Comparison of ENCODE assay signal across 14 mouse cellular contexts in the genomic region with DNA sequence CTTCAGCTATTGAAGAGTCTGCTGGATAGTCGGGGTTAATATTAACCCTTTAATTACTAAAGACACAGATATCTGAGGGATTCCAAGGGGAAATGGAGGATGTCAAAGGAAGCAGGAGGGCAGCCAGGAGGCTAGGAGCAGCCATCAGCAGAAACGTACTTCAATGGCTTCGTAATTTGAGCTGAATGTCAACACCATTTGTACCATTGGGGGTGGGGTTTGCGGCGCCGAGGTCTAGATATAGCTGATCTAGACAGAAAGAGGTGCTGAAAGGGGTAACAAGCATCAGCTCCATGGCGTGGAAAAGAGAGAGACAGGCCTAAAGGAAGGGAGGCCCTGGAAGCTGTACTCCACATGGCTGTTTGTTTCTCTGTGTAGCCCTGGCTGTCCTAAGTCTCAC.
"Had no signal": no experiment of that assay in that cellular context is flagged by ENCODE, and none has a peak within 500 bp of the region (broad histone marks: within the 10 kb centered on the region; RNA-seq: fewer than 3 reads in every experiment).

No protein-coding gene starts in this region.

- H3K36me3 ChIP-seq: liver, embryonic 12.5 days; midbrain, embryonic 12.5 days; neural tube, embryonic 13.5 days; stomach, embryonic 15.5 days had no signal

- ATAC-seq: liver, embryonic 12.5 days; midbrain, embryonic 16.5 days had no signal

- H3K27me3 ChIP-seq: midbrain, embryonic 12.5 days; neural tube, embryonic 13.5 days; stomach, embryonic 15.5 days had no signal

- DNase-seq: kidney, adult 11 months; kidney, postnatal 10 days; left cerebral cortex, postnatal 4 days; lung, postnatal 14 days; retina, postnatal 1 day; right cerebral cortex, postnatal 4 days; spleen, adult 18-20 months; thymus, adult 2 months; thymus, postnatal 25 days had no signal

- H3K4me1 ChIP-seq: midbrain, embryonic 12.5 days had no signal

- H3K9ac ChIP-seq: liver, embryonic 12.5 days; midbrain, embryonic 12.5 days; neural tube, embryonic 13.5 days; stomach, embryonic 15.5 days had no signal

- H3K27ac ChIP-seq: liver, embryonic 12.5 days; midbrain, embryonic 12.5 days; neural tube, embryonic 13.5 days; stomach, embryonic 15.5 days had no signal

- H3K4me2 ChIP-seq: liver, embryonic 12.5 days; midbrain, embryonic 12.5 days; neural tube, embryonic 13.5 days; stomach, embryonic 15.5 days had no signal

- H3K4me3 ChIP-seq: liver, embryonic 12.5 days; midbrain, embryonic 12.5 days; neural tube, embryonic 13.5 days; stomach, embryonic 15.5 days had no signal

- H3K9me3 ChIP-seq: liver, embryonic 12.5 days; midbrain, embryonic 12.5 days; neural tube, embryonic 13.5 days; stomach, embryonic 15.5 days had no signal
